Mouse (Mus musculus) spleen, postnatal 4 days (tissue): ENCODE data around the gene Shh.

Experiments used
- DNase-seq, 2 experiments: peaks; one replicate each; pipeline ENCODE4 v3.0.0; 2022; ENCODE audit warnings: low spot score in 2 of 2

The Shh gene

DNA sequence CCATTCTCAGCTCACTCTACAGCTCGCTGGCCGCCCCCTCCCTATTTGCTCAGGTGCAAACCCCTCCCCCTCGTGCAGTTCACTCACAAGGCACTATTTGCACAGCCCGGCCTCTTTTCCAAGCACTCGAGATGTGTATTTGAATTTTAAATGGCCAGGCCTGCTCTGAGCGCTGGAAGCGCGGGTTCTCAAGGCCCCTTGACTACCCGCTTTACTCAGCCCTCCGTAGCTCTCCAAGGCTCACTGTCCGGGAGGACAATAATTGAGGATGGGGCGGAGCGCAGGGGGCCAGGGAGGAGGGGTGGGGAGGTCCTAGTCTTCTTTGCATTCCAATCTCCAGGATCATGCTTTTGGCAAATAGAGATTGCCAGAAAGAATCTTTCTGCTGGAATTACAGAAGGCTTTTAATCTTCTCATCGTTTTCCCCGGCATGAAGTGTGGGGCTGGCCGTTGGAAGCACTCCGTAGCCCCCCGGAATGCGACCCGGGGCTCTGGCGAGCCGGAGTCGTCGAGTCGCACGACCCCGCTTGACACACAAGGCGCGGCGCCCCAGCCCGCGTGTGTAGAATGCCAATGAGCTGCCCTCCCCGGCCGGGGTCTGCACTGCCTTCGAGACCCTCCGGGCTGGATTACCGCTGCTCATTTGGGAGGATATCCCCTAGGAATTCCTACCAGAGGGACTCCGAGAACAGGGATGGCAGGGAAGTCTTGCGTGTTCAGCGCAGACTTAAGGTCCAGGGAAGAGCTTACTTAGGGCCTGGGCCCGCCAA lies 7.4 kb downstream of the Shh start:
- DNase-seq: no peak

DNA sequence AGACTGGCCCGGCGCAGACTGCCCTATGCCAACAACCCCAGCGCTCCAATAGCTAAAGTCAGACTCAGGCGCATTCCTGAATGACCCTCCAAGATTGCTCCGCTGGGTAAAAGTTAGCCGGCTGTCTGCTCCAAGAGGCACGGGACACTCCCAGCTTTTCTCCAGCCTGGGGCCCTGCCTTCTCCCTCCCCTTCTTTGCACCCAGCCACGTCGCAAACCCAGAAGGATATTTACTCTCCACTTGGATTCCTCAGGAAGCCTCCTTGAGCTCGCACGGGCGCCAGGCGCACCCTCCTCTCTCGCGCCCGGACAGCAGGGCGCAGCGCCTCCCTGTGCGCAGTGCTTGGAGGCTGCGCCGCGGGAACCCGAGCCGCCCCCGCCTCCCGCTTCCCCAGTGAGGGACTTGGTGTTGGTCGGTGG lies 8.2 kb downstream of the Shh start:
- peak; percentile 10 to 55 for DNase-seq

DNA sequence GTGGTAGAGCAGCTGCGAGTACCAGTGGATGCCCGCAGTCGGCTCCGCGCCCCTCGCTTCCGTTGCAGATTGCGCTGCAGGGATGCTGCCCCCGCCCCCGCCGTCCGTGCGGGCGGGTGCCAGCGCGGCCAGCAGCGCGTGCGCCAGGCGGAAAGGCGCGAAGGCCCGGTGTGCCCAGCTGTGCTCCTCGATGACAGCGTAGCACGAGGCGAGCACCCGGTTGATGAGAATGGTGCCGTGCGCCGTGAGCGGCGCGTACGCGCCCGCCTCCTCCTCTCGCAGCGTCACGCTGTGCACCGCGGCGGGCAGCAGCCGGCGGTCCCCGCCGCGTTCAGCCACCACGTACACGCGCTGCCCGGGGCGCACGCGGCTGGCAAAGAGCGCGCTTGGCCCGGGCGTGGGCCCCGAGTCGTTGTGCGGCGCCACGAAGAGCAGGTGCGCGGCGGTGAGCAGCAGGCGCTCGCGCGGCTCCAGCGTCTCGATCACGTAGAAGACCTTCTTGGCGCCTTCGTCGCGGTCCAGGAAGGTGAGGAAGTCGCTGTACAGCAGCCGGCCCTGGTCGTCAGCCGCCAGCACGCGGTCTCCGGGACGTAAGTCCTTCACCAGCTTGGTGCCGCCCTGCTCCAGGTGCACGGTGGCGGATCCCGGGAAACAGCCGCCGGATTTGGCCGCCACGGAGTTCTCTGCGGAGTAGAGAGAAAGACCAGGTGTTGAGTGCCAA lies 9.0 kb downstream of the Shh start:
- DNase-seq: peak; percentile 10 to 58

DNA sequence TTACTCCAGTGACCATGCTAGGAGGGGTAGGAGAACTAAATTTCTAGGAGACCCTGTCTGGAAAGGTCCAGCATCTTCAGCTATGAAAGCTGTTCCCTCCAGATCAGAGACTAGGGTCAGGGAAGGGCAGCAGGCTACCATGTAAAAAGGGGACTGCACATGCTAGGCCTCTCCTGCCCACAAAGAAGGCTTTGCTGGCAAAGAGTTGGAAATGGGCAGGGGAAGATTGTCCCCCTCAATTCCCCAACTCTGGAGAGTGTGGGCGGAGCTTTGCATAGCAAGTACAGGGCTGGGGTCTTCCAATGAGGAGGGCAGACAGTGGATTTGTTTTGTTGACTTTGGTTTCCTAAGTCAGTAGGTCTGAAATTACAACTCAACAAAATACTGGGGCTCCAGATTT lies 10.7 kb downstream of the Shh start:
- DNase-seq: peak in 1 of 2 experiments; percentile 49

DNA sequence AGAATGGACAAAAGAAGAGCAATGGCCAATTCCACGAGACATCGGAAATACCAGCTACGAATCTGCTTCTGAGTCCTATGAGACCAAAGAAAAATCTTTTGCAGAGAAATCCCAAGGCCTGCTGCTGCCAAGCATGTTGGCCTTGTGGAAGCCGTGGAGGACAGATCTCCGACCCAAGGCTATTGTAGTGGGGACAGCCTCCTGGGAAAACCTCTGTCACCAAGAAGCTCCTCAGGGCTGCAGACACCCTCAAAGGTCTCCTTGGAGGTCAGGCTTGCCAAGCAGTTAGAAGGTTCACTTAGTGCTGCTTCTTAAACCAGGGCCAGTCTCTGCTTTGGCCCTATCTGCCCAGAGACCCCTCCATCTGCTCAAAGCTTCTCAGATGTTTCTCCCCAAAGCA lies 11.3 kb downstream of the Shh start:
- DNase-seq: peak in 1 of 2 experiments; percentile 37

DNA sequence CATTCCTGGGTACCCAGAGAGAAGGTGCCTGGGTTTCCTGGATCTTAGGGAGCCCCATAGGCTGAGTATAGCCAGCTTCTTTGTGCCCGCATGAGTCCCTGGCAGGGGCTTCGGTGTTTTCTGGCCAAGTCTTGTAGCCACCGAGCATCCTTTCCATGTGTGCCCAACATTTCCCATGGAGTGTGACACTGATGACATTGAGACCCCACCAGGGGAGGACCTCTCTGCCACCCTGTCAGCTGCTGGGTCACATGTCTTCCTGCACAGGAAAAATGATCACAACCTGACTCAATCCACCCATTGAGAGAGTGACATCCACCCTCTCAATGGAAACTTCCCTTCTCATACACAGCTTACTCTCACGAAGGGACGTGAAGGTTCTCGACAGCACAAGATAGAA lies 12.5 kb downstream of the Shh start:
- peak in 1 of 2 experiments; percentile 38 for DNase-seq

DNA sequence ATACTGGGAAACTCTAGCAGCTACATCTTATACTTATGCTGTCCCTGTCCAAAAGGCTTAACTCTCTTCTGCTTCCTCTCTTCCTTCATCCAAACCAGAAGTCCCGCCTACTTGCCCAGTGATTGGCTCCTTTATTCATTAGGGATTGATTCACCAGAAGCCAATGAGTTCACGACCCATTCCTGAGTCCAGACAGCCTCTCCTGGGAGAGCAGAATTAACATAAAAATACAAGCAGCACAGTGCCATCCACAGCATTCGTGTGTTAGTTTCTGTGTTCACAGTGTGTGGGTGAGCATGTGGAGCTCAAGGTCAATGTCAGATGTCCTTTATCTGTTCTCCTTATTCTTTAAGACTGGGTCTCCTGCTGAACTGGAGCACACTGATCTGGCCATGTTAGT lies 13.5 kb downstream of the Shh start:
- DNase-seq: peak in 1 of 2 experiments; percentile 13

DNA sequence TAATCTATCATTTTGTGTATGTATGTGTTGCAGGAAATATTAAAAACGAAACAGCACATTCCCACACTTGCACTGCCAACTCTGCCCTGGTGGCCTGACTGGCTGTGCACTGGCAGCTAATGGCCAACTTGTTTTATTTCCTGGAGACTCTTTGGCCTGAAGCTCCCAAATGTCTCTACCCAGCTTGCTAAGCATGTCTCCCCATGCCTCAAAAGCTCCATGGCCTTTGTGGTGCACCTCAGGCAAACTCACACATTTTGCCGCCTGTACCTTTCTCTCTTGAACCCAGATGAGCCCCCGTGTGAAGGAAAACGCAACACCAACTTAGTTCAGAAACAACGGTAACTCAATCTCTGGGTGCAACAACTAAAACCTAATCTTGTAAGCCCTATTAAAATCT lies 14.0 kb downstream of the Shh start:
- DNase-seq: peak in 1 of 2 experiments; percentile 26

DNA sequence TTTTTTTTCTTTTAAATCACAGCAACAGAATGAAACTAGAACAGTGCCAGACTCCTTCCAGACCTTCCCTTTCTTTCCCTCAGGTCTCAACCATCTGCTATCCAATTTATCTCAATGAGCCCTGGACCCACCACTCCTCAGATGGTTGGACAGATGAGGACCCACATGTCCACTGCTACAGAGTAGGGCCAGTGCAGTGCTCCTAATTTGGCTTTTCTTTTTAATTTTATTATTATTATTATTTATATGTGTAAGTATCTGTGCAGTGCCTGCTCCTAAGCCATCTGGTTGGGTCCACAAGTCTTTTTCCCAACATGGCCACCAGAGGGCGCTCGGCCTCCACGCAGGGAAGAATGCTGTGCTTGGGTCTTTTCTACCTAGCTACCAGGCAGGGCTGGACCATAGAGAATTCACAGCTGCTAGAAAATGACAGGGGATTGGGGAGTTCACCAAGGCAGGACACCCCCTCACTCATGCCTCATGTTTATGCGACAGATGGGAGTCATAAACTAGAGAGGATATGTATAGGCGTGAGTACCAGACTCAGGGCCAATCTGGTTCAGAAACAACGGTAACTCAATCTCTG lies 15.9 kb downstream of the Shh start:
- DNase-seq: peak; percentile 63 to 89

DNA sequence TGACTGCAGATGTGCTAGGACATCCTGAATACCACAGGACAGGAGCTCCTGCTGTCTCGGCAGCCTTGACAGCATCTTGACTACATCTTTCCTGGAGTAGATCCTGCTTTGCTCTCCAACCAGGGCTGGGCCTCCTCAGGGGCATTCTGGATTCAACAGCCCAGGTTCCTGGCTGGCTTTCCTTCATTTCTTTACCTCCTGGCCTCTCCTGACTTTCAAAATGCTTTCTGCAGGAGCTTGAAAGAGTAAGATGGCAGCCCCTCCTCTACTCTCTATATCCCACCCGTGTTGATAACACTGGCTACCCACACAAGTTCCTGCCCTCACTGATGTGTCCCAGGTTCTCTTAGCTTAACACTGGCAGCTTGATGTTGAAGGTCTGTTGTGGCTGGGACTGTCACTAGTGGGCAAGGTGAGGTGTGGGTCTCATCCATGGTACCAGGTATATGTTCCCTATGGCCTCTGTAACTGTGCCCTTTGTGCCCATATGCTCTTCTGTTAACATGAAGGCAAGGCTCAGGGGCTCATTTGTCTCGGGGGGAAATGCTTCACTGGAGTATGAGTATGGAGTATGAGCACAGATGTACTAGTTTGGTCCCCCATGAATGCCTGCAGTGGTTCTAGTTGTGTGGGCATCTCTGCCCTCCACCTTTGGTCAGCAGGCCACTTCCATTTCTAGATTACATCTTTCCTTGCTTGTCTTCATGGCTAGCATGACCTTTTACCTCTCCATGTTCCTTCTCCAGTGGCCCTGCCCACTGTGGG lies 16.7 kb downstream of the Shh start:
- peak in 1 of 2 experiments; percentile 45 for DNase-seq

DNA sequence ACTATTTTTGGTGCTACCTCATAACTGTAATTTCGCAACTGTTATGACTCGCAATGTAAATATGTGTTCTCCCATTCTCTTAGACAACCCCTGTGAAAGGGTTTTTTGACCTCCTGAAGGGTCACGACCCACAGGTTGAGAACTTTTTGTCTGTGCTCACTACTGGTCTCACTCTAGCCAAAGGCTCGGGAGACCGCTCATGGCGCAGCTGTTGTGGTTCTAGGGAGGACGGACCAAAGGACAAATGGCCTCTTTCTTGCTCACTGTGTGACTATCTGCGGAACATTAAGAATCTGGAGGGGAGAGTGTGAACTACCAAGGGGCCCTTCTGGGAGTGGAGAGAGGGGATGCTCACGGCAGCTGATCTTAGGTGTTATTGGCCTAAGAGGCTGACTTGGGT lies 41.1 kb downstream of the Shh start:
- DNase-seq: peak in 1 of 2 experiments; percentile 47

DNA sequence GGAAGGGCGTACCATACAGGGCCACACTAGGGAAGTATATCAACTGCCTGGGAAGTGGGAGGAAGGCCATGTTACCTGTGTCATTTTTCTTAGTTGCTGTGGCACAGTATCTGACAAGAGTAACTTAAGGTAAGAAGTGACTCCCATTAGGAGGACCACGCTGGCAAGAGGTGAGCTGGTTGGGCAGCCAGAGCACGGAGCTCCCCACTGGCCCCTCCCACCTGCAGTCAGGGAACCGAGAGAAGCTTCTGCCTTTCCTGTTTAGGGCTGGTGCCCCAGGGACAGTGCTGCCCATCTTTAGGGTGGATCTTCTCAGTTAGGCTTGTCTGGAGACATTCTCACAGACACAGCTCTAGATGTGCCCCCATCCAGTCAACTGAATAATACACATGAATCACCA lies 43.3 kb downstream of the Shh start:
- peak in 1 of 2 experiments; percentile 50 for DNase-seq

DNA sequence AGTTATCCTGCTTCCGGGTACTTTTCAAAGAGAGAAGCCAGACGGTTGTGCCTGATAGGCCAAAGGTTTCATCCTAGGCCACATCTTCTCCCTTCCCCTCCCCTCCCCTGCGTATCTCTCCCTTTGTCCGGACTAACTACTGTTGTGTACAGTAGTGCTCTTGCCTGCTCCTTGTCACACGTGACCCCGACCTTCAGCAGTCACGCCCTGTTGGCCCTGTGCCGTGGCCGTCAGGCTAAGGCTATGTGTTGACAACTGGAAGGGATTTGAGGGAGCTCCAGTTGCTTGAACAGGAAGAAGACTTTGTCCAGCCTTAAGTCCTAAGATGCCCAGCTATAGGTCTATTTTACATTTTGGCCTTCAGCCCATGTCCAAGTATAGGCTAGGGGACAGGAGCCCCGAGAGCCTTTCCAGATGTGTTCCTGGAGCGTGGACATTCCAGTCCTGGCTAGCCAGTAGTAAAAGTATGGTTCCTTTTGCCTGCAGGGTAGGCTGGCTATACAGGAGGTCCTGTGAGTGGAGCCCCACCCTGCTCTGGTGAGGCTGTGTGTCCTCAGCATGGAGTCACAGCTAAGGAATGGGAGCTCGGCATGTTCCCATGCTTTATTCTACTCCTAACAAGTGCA lies 47.3 kb downstream of the Shh start:
- DNase-seq: peak in 1 of 2 experiments; percentile 54

DNA sequence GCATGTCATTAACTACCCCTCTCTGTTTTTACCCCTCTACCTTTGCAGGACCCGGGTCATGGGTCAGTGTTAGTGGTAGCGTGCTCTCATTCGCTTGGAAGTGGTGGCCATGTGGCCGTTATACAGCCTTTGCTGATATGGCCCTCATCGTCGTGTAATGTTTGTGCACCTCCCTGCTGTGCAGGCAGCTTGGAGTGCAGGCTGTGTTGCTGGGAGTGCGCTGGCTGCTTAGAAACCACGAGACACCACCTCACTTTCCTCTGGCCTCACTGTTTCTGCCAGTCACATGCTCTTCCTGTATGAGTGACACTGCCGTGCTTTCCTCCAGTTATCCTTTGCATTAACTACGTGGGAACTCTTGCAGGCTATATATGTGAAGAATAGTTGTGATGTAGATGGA lies 48.3 kb downstream of the Shh start:
- DNase-seq: peak in 1 of 2 experiments; percentile 55

DNA sequence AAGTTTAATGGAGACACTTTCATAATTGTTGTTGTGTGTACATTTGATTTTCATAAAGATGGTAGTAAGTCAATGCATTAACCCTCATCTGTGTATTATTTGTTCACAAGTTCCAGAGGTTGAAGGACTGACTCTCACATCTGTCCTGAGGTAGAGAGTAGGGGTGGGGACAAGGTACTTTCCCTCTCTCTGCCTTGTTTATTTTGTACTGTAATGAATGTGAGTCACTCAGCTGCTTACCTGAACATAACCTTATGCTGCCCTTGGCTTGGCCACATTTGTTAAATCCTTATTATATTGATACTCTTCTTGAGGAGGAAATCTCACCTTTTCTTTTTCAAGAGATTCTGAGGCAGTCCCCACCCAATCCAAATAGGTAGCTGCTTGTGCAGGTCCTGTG lies 51.0 kb downstream of the Shh start:
- DNase-seq: no peak

DNA sequence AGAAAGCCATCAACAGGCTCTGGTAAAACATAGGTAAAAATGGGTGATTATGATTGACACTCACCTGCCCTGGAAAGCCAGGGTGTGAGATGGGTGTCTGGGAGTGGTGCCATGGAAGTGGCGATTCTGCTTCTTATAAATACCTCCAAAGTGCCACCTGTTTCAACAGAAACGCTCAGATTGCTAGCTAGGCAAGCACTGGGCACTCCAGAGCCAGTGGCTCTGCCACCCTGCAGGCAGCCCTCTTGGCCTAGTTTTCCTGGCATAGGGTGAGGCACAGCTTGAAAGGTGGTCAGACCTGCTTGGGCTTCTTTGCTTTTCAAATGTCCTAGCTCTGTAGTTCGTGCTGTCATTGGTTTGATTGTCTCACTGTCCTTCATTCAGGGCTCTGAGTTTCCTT lies 53.0 kb downstream of the Shh start:
- no peak for DNase-seq

DNA sequence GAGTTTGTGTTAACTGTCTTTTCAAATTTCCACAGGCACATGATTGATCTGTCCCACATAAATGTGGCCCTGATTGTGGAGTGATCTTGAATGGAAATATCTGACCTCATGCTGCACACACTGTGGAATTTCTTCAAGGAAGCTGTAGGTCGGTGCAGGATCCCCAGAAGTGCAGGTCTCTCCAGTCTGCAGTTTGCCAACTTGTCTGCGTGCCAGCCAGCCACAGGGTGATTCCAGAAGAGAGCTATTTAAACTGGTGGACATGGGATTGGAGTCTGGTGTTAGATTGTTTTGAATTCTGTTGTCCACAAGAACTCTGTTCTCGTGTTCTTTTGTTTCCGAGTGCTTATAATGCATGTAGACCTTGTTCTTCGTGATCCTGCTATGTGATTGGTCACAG lies 53.5 kb downstream of the Shh start:
- DNase-seq: no peak

DNA sequence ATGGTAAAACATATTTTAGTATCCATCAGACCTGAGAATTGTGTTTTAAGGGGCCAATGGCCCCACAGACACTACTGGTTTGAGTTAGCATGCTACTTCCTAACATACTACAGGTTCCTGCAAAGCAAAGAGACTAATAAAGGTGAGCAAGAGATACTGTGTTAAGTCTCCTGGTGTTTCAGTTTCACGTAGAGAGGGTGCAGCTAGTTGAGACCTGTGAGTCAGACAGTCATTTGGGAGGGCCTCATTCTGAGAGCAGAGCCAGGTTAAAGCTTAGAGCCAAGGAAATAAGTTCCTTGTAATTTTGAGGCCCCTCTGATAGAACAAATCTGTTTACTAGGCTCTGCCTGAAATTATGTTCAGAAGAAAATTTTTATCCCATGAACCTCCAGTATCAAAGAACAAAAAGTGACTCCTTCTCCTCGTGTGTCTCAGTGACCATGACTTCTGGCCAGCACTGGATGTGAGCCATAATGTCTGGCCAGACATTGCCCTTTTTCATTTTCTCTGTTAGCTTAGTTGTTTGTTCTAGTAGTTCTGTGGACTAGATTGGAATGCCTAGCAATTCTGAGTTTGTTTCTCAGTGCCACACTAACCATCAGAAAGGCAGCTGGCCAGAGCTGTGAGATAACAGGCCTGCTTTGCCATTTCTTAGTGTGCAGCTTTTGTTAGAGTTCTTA lies 54.9 kb downstream of the Shh start:
- DNase-seq: peak in 1 of 2 experiments; percentile 21
